Mouse (Mus musculus): Measurements from ENCODE around the gene Ptpn11.
"Not testable (repeated sequence)": the region's sequence is repeated elsewhere in the genome, so short reads cannot be mapped to it uniquely, and the experiment has no call there.

Ptpn11 gene

DNA sequence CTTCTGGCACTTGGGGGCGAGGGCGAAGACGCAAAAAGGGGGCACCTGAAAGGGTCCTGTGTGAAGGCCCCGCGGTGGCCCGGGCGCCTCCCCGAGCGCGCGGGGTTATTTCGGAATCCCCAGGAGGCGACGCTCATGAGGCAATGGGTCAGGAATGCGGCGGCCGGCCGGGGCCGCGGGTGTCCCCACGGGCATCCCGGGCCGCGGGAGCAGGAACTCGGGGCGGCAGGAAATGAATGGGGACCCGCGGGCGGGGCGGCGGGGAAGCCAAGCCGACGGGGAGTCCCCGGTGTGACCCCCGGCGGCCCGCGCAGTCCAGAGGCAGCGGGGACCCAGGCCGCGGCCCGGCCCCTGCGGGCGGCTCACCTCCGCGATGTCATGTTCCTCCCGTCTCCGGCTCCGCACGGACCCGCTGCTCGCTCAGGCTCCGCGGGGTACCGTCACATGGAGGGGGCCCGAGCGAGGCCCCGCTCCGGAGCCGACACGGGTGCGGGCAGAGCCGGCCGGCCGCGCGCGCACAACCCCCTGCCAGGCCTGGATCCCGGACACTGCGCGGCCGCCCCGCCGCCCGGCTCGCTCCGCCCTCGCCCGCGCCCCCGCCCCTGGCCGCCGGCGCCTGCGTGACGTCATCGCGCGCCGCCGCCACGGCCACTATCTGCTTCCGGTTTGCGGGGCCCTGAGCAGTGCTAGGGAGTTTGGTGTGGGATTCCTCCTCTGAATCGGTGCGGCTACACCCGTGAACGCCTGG is at the start of gene Ptpn11:
Gene Ptpn11 (minus strand): TSS at position 562 of the 748 bp plus-strand sequence.
- DNase-seq = peak; percentile 94

DNA sequence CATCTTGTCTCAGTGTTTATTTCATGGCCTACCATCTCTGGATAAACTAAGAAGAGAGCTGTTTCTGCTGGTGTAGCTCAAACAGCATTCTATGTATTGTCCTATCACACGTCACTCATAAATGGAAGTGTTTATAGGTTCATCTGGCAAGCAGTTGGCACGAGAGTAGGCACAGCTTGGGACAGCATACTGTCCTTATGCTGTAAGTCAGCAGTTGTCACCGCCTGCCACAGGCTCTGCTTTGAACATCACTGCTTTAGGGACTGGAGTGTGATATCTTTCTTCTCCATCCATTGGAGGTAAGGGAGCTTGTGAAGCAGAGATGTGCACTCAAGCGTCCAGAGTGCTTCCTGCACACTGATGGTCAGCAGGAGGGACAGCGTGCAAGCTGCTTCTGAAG is 48.6 kb upstream of the Ptpn11 start:
- no peak for DNase-seq

DNA sequence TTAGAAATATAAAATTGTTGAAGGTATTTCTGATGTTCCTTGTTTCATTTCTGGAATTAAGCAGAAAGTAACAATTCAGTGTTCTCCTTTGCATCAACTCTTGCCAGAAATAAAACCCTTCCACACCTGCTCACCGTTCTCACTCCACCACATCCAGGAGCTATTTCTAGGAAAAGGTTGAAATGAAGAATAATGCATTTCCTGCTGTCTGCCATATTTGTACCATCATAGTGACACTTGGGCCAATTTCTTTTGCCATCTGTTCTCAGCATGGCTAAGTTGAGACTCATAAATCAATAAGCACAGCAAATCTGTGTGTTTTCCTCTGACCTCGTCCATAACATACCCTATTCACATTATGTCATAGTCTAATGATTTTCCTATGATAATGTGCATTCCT is 47.0 kb upstream of the Ptpn11 start:
- no peak for DNase-seq

DNA sequence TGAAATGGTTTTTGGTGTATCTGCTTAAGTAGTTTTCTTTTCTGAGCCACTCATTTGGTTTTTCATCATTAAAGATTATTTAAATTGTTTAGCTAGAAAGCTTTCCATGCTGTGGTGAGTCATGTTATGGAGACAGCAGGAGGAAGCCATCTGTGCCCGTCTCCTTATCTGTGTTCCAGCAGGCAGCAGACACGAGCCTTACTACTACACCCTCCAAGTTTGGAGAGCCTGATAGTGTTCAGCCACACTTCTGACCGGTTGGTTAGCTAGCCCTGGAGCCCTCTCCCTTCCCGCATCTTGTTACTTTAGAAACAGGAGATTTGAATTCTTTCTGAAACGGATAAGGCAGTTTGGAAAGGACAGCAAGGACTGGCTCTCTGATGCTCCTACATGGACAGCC is 45.0 kb upstream of the Ptpn11 start:
- no peak for DNase-seq

DNA sequence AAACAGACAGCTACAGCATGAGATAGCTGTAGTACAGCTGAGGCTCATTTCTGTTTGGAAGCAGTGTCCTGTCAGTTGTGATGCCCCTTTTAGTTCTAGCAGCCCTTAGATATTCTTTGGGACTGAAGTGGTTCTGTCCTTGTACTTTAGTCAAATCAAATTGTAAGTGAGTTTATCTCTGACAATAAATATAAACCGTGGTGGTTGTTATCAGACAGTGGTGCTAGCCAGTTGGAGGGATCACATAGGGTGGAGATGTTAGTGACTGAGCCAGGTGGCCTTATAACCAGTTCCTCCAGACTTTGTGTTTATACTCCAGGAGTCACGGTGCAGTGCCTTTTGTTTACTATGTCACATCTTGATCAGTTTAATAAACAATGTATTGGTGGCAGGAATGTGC is 42.5 kb upstream of the Ptpn11 start:
- no peak for DNase-seq

DNA sequence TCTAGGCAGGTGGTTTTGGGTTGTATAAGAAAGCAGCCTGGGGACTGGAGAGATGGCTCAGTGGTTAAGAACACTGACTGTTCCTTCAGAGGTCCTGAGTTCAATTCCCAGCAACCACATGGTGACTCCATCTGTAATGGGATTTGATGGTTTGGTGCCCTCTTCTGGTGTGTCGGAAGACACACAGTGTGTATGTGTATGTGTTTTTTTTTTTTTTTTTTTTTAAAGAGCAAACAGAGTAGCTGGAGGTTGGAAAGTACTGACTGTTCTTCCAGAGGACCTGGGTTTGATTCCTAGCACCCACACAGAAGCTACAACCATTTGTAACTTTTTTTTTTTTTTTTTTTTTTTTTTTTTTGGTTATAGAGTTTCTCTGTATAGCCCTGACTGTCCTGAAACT is 41.6 kb upstream of the Ptpn11 start:
- DNase-seq = no peak

DNA sequence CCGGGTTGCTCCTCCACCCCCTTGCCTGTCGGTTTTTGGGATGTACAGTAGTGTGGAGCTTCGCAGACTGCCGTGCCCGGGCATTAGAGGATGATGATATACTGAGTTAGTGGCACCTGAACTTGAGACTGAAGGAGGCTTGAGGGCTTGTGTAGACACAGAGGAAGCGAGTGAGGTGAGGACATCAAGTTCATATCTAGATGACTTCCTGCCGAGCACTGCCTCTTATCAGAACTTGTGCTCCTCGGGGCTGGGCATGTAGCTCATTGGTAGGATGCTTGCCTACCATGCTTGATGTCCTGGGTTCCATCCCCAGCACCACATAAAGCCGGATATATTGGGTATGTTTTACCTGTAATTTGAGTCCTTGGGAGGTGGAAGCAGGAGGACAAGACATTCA is 39.6 kb upstream of the Ptpn11 start:
- no peak for DNase-seq

DNA sequence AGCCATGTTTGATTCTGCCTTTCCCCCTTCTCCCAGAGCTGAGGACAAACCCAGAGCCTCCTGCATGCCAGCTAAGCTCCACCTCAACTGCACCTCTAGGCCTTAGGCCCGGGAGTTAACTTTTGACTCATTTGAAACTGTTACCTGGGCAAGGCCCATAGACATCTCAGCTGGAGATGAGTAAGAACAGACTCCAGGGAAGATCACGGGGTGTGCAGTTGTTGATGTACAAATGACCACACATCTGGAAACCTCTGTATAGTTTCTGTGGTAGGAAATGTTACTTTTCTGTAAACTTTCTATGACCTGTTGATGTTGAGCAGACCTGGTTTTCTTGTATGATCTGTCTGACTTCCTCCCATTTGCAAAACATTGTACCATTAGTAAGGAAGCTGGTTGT is 38.0 kb upstream of the Ptpn11 start:
- DNase-seq = no peak

DNA sequence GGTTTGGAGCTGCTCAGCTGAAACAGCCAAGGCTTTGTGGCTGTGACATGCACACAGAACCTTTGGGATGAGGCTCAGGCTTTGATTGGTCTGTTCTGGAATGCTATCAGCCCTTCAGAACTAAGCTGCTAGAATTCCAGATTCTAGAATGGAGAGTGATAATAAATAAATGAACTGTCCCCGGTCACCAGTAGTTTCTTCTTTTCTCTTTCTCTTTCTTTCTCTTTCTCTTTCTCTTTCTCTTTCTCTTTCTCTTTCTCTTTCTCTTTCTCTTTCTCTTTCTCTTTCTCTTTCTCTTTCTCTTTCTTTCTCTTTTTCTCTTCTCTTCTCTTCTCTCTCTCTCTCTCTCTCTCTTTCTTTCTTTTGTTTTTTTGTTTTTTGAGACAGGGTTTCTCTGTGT is 36.1 kb upstream of the Ptpn11 start:
- DNase-seq = not testable (repeated sequence)

DNA sequence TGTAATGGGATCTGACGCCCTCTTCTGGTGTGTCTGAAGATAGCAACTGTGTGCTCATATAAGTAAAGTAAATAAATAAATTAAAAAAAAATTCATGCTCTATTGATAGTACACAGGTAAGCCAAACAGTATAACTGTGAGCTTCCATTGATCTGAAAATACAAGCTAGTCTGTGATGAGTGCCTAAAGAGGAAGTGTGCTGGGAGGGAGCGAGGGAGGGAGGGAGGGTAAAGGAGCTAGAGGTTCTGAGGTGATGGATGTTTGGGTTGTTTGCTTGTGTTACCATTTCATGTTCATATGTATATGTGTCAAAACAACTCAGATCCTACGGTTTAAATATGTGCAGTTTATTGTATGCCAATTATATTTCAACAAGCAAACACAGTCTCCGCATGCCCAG is 35.6 kb upstream of the Ptpn11 start:
- DNase-seq = no peak

DNA sequence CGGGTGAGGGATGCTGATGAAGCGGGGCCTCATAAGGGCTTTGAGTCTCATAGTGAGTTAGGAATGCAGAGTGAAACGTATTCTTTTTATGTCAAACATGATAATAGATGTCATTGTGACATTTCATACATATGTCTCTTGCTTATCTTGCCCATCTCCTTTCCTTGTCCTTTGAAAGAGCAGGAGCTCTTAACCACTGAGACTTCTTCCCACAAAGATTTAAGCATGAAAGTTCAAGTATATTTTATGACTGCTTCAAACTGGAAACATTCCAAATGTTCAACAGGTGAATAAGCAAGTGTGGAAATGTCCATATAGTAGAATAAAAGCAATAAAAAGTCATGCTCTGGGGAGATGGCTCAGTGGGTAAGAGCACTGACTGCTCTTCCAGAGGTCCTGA is 35.2 kb upstream of the Ptpn11 start:
- no peak for DNase-seq

DNA sequence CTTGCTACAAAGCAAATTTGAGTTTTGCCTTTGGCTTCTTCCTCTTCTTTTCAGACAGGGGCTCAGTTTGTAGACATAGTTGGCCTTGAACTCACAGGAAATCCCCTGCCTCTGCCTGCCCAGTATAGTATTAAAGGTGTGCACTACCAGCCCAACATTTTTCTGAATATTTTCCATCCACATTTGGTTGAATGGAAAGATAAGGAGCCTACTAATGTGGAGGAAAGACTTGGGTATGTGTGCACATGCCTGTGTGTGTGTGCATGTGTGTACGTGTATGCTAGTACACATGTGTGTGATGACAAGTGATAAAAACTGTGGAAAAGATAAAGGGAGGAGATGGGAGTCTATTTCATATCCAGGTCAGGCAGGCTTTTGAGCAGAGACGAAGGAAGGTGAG is 34.7 kb upstream of the Ptpn11 start:
- no peak for DNase-seq

DNA sequence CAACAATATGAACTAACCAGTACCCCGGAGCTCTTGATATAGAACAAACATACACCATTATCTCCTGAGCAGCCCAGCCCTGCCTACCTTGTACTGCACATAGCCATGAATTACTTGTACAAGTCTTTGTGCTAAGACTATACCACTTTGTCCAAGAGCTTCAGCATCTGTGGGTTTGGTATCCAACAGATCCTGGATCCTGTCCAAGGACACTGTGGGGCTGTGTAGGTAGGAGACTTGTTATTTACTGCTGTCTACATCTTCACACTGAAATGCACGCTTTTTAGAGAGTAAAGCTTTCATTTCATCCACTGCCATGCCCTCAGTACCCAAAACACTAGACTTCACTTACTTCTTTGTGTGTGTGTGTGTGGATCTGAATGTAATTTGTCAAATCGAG is 33.7 kb upstream of the Ptpn11 start:
- no peak for DNase-seq

DNA sequence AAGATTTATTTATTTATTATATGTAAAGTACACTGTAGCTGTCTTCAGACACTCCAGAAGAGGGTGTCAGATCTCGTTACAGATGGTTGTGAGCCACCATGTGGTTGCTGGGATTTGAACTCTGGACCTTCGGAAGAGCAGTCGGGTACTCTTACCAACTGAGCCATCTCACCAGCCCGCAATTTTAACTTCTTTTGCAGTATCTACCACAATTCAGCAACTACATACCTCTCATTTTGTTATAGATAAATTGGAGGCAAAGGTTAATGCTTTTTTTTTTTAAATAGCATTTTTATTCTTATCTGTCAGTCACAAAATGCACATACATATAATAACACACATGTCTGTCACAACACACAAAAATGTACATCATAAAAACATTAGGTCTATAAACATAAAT is 32.8 kb upstream of the Ptpn11 start:
- DNase-seq = not testable (repeated sequence)

DNA sequence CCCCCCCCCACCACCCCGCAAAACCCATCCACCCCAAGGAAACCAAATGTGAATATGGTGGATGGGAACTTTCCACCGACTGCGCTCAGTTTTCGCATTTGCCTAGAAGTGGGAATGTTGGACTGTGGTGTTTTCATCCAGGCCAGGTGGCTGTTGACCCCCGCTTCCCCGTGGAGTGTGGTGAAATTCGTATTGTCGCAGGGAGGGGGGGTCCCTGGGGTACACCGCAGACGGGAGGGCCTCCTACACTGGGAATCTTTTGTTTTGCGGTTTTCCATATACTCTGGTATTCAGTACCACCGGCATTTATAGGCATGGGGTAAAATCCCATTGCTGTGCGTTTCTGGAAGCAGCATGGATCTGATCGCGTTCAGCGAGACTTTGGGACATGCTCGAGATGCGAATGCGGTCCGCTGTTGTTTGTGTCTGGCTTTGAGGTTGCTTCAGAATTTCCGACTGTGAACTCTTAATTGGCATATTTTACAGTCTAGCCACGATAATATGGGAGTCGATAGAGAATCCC is 30.2 kb upstream of the Ptpn11 start:
- no peak for DNase-seq

DNA sequence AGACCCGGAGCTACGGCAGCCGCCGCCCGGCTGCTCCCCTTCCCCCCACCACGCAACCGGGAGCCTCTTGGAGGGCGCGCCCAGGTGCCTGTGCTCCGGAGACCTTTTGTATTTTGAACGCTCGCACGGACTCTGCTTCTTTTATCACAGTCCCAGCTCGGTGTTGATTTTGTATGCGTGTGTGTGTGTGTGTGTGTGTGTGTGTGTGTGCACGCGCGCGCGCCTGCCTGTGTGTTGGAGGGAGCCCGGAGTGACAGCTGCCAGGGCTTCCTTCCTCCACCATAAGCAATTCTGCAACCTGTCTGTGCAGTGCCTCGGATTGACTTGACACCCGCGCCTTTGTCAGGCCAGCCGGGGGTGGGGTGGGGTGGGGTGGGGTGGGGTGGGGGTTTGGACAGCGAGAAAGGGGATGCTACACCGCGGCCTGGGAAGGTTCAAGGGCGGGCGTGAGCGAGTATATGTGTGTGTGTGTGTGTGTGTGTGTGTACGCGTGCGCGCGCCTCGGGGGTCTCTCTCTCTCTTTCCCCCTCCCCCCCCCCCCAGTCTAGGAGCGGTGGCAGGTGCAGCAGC is 29.6 kb upstream of the Ptpn11 start:
- peak; percentile 48 for DNase-seq

DNA sequence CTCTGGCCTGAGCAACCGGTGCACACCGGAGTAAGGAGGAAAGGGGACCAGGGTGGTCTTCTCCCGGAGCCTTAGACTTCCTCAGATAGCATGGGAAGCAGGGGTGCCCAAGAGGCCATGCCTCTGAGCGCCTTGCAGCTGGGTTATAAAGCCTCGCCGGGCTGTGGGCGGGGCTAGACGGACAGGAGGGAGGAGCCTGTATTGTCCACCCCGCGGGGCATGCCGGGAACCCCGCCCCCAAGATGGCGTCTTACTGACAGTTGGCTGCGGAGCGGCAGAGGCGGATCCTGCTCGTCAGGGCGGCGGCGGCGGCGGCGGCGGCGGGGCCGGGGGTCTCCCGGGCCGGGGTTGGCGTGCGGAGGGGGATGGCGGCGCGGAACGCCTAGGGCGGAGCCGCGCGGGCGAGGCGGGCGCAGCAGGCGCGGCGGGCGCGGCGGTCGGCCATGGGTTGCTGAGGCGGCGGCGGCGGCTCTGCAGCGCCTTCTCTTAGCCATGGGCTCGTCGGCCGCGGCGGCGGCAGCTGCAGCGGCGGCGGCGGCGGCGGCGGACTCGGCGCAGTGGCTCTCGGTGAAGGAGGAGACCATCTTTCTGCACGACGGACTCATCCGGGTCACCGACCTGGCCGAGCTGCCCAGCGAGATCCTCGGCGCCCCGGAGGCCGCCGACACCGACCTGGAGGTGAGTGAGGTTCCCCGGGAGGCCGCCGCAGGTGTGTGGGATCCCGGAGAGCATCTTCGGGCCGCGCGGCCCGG is 29.0 kb upstream of the Ptpn11 start, which contains the start of gene Hectd4:
Gene Hectd4 (plus strand): TSS at position 240 of the 752 bp plus-strand sequence.
- DNase-seq = peak; percentile 99

DNA sequence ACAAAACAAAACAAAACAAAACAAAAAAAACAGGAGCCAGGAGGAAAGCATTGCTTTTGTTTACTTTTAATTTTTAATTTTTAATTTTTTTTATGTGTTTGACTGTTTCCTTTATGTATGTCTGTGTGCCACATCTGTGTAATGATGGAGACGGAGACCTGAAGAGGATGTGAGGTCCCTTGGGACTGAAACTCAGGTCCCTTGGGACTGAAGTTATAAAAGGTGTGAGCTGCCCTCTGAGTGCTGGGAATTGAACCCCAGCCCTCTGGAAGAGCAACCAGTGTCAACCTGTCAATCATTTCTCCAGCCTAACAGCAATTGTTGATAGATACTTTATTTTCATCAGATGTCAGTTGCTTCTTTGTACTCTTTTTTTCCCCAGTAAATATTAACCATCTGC is 28.0 kb upstream of the Ptpn11 start:
- DNase-seq = no peak

DNA sequence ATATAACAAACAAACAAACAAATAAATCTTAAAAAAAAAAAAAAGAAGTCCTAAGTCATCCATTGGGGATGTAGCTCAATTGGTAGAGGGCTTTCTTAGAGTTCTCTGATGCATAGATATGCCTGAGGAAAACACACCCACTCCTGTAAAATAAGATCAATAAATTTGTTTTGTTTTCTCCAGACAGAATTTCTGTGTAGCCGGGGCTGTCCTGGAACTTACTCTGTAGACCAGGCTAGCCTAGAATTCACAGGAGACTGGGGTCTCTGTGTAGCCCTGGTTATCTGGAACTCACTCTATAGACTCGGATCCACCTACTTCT is 26.1 kb upstream of the Ptpn11 start:
- DNase-seq = no peak

DNA sequence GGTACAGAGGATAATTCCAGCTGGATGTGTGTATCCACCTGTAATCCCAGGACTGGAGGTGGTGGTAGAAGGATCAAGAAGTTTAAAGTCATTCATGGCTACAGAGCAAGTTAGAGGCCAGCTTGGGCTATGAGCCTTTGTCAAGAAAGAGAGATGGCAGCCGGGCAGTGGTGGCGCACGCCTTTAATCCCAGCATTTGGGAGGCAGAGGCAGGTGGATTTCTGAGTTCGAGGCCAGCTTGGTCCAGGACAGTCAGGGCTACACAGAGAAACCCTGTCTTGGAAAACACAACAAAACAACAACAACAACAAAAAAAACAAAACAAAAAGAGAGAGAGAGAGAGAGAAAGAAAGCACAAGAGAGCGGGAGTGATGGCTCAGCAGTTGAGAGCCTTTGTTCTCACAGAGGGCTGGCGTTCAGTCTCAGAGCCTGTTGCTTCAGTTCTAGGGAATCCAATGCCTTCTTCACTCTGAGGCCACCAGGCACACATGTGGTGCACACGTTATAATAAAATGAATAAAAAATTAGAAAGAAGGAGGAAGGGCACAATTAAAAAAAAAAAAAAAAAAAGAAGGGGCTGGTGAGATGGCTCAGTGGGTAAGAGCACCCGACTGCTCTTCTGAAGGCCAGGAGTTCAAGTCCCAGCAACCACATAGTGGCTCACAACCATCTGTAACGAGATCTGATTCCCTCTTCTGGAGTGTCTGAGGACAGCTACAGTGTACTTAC is 25.6 kb upstream of the Ptpn11 start:
- not testable (repeated sequence) for DNase-seq

DNA sequence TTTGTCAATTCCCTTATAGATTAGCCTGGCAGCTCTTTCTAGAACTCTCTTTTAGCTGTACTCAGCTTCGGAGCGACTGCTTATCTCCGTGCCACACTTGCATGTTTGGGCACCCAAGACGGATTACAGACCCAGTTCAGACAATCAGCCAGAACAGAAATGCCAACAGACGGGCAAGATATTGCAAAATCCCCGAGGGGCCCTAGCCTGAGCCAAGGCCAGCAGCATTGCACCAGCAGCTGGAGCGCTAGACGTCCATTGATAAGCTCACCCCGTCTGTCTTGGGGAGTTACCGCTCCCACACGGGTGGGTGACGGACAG is 24.9 kb upstream of the Ptpn11 start:
- no peak for DNase-seq

DNA sequence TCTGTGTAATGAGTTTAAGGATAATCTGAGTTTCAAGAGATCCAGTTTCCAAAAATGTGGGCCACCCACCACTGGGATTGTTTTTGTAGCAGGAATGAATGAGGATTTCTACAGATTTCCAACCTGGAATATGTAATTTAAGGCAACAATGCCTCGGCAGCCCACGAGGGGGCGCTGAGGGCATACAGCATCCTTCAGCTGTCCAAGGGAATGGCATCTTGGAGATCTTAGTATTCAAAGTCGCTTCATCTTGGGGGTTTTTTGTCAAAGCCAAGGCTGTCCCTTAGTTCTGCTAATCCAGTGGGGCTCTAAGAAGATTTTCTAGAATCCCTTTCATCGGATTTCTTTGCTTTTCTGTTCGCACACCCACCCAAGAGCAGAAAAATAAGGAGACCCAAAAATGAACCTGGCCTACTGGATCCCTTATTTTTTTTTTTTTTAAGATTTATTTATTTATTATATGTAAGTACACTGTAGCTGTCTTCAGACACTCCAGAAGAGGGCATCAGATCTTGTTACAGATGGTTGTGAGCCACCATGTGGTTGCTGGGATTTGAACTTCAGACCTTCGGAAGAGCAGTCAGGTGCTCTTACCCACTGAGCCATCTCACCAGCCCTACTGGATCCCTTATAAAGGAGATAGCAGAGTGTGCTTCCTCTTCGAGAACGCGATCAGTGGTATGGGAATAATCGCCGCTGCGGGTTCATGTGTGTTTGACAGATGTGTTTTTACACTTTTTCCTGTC is 24.4 kb upstream of the Ptpn11 start:
- peak; percentile 84 for DNase-seq

DNA sequence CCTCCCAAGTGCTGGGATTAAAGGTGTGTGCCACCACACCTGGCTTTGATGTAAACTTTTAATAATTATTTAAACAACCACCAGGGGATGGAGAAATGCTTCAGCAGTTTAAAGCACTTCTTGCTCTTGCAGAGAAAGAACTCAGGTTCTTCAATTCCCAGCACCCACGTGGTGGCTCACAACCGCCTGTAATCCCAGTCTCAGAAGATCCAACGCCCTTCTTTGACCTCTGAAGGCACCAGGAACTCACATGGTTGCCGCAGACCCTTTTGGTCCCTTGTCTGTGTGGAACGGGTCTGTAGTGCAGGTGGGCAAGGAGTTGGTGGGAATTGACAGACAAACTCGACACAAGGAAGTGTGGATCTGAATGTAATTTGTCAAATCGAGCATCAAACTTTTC is 23.5 kb upstream of the Ptpn11 start:
- DNase-seq = no peak
